Mouse (Mus musculus): ENCODE measurements around the gene Tbx20.

The Tbx20 gene

DNA sequence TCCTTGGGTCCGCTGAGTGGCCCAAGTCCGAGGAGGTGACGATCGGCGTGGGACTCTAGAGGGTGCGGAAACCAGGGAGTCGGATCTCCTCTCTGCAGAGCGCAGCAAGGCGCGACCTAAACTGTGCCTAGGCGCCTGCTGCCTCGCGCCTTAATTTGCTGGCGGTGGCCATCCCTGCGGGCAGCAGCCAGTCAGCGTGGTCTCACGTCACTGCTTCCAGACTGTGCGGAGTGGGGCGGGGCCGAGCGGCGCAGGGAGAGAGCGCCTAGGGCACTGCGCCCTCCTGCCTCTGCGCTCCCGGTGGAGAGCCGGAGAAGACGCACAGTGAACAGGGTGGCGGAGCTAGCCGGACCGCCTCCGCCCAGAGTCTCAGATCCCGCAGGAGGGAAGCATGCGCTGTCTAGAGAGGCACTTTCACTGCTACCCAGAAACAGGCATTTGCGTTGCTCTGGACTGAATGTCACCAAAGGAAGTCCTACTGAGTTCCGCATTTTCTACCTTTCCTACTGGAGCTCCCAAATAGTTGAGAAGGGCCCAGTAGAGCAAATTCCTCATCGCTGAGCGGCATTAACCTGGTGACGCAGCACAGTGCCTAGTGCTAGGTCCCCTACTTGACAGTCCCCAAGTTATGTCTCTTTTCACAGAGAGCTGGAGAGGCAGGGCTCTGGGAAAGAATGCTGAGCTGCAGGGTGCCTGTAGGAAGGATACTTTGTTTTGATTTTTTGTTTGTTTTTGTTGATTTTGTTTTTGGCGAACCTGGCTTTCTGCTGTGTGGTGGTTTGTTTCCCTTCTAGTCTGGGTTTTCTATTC is at the start of gene Tbx20:
Gene Tbx20, minus strand, starts transcription at position 144 of the 810 bp plus-strand sequence.
- peak; percentile 84 for DNase-seq (ENCODE audit: low read depth, low spot score)

DNA sequence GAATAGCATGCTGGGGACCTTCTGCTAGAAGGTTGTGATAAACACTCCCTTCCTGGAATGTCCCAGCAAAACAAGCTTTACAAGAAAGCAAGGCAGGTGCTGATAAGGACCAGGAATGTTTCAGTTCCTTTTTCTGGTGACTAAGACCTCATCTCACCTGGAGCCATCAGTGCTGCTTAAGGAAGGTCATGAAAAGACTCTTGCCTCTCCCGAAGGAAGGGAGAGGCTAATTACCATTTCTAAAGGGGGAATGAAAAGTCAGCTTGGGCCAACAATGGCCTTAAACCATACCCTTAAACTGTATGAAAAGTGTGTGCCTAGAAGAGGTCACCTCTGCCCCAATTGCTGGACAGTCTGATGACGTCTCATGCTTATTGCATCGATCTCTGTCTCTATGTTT is 44.4 kb upstream of the Tbx20 start:
- peak; percentile 93 for DNase-seq (ENCODE audit: low read depth, low spot score)

DNA sequence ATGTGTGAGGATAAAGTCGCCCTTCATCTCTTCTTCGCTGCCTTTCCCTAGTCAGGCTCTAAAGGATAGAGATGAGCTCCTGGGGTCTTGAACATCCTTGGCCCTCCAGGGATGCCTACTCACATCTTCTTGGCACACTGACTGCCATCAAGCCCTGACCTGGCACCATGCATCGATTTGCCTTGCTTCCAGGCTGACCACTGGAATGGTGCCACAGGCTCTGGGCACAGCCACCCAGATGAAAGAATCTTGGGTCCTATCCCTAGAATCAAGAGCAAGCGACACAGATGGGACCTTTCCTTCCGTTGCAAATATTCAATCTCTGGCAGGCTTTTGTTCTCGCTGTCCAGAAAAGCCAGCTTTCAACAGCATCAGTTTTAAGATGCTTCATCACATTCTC is 38.4 kb upstream of the Tbx20 start:
- no peak for DNase-seq (ENCODE audit: low read depth, low spot score)

DNA sequence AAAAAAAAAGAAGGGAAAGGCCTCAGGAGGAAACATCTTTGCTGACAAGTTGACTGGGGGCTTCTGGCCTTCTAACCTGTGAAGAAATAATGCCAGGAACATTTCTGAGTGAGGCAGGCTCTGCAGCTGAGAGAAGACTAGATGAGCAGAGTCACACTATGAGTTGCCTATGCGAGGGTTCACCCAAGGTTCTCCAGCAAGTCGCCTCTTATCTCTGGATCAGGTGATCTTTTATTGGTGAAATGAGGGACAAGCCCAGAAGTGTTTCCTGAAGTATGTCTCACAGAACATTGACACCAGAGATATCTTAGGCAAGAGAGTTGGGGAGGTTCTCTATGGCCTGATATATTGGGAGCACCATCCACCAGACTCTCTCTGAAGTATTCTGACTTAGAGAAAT is 18.0 kb upstream of the Tbx20 start:
- no peak for DNase-seq (ENCODE audit: low read depth, low spot score)

DNA sequence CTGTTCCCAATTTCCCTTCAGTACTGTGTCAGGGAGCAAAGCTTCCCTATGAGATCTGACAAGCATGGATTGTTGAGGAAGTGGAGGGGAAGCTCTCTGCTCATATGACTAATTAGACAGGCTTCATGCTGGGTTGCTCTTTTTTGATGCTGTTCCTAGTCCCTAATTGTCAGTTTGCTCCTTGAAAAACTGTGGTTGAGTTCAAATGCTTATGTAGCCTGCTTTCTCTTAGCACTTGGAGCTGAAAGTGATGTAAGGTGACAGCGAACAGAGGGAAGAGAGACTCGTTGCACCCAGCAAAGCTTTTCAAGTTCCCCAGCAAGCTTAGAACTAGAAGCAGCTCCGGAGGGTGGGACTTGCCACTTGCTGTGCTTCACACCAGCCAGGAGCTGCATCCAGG is 15.3 kb upstream of the Tbx20 start:
- DNase-seq (ENCODE audit: low read depth, low spot score): no peak

DNA sequence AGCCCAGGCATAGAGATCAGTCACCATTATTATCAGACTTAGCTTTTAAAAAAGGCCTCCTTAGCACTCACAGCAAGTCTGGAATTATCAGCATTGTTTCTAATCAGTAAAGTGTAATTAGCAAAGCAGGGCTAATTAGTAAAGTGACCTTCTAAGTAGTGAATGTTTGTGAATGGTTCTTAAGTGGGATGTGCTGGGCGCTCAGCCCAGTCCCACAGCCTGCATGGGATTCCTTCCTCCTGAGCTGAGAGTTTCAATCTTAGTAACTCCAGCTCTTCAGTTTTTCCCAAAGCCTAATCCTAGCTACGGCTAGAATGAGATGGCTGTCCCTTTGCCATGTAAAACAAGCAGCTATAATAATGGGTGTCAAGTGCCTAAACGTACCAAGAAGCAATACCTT is 8.2 kb upstream of the Tbx20 start:
- DNase-seq (ENCODE audit: low read depth, low spot score): no peak

DNA sequence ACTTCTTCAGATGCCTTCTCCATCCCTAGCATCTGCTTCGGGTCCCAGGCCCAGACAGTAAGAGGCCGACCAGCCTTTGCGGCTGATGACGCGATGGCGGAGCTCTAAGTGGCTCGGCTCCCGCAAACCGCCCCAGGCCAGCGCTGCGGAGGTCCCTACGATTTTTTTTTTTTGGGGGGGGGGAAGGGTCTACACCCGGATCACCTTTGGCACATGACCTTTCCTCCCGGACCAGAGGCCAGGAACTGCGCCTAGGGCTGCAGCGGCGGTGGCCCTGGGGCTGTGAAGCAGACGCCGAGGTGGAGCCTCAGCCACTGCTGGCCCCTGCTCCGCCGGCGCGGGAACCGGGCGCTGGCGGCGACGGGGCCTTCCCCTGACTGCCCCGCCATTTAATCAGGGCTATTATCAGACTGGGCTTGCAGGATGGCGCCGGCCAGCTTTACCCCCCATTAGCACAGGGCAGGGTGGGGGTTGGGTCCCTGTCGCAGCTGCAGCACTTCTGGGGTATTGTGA is 6.9 kb upstream of the Tbx20 start:
- peak; percentile 24 for DNase-seq (ENCODE audit: low read depth, low spot score)

DNA sequence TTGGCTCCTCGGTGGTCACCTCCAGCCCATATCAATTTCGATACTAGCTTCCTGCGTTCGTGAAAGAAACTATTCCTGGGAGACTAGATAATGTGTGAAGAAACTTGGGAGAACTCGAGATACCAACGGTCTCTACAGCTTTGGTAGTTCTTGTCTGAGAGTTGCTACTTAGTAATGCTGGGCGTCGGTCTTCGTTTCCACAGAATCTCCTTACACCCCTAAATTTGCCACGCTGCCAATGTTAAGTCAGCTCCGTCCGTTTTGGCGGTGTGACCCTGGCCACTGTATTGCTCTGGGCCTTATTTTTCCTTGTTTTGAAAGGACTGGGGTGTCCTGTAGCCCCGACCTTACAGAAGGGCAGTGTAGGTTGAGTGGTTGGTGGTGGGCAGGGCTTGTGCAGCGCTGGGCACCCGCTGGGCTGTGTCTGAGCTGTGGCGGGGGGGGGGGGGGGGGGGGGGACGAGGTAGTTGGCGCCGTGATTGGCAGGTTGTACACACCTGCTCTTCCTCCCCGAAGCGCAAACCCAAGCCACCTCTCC is 6.4 kb upstream of the Tbx20 start:
- no peak for DNase-seq (ENCODE audit: low read depth, low spot score)

DNA sequence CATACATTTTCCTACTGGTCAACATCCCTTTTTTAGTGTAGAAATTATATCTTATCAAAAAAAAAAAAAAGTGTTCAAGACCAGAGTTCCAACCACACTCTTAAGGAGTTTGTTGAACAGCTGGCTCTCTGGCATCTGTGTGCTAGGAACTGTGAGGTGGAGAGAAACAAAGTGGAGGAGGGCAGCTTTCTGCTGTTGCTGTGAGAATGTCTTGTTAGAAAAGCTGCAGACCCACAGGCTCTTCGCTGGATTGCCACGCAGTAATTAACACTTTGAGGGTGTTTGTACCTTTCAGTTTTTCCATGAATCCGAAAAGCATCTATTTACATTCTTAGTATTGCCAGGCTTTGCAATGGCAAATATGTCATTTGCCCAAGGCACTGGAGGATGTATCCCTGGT is 5.9 kb upstream of the Tbx20 start:
- no peak for DNase-seq (ENCODE audit: low read depth, low spot score)

DNA sequence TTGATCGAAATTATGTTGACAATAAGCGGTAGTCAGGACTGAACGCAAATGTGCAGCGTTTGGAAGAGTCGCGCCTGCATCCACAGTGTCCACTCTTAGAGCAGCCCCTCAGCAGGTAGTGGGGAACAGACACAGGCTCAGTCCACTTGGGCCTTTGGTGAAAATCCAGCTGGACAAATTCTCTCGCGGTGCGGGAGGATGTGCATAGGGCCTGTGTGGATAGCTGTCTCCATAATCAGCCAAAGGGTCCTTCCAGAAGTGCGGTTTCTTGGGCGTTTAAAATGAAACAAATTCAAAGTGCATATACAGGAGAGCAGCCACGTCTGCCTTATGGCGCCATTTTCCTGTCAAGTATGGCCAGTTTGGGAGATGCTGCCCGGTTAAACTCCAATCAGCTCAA is 4.5 kb upstream of the Tbx20 start:
- no peak for DNase-seq (ENCODE audit: low read depth, low spot score)

DNA sequence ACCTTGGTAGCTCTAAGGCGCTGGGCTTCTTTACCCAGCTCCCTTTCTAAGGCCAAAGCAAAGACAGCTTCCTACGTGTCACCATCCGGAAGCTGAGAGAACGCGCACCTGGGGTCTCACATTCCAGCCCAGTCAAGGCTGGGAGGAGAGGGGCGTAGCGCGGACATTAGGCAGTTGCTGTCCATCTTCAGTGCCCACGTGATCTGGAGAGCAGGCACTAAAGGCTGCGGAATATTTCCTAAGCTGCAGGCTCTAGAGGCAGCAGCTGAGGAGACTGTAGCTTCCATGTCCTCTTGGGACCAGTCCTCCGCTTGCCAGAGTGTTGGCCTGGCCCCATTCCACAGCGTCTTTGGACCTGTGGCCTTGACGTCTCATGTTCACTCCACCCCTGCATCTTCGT is 3.9 kb upstream of the Tbx20 start:
- peak; percentile 27 for DNase-seq (ENCODE audit: low read depth, low spot score)

DNA sequence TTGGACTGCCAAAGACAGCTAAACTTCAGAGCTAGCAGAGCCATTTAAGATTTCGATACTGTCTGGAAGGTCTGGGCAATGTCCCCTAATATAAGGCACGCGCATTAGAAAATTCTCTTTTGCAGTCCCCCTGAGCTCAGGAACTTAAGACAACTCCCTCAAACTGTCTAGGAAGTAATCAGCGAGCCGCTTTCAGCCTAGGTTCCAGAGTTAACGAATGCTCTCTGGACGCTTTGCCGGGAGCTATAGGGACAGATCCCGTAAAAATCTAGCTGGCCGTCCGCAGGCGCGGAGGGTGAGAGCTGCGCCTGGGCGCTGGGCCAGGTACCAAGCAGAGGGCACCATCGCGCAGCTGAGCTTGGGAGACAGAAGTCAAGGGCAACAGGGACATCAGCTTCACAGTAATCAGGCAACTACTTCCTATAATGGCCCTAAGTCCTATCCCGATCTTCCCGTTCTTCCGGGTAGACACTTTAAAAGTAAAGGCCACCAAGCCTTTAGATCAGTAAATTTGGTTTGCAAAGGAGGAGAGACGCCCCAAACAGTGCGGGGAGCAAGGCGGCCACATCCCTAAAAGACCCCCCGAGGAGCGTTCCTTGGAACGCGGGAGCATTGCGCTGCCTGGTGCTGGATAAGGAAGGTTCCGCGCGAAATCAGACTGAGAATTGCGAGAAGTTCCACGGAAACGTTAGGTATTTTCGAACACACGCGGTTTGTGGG is 3.2 kb upstream of the Tbx20 start:
- peak; percentile 10 for DNase-seq (ENCODE audit: low read depth, low spot score)

DNA sequence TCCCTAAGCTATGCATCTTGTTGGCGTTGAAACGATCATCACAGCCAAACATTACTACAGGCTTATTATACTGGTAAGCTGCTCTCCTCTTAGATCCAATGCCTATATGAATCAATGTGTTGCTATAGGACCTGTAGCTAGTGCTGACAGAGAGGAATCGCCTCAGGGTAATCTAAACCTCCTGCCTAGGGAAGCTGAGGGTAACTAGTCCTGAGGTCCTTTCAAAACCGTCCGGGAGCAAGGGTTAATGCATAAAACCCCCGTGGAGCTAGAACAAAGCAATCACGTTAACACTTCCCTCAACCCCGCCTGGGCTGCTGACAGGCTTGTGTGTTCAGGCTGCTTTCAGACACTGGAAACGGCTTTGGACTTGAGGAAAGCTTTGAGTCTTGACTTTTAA is 2.4 kb upstream of the Tbx20 start:
- peak; percentile 94 for DNase-seq (ENCODE audit: low read depth, low spot score)

DNA sequence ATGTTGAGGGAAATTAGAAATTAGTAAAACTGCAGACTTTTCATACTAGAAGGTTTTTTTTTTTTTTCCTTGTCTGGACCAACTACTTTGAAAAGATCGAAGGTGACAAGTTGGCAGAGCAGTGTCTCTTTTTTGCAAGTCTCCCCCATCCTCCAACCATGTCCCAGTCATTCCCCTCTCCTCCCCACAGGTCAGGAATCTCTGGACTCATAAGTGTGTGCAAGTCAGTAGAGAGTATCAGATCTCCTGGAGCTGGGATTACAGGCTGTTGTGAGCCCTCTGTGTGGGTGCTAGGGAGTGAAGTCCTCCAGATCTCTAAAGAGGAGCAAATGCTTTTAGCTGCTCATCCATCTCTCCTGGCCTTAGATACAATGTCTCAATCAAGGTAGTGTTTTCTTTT is 1.5 kb upstream of the Tbx20 start:
- DNase-seq (ENCODE audit: low read depth, low spot score): no peak

DNA sequence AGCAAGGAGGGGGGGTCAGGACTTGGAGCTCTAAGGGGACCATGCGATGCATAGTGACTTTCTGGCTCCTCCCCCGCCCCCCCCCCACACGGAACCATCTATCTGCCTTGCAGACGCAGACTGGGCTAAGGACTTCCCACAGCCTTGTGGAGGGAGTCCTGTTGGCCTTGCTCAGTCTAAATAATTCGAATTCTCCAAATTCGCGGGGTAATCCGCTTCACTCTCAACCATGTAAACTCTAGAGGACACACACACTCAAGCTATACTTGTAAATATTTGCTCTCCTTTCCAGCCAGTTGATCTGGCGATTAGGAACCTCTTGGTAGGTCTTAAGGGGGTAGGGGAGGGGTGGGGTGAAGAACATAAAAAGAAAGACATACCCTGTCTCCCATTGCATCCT is 898 bp upstream of the Tbx20 start:
- DNase-seq (ENCODE audit: low read depth, low spot score): no peak

DNA sequence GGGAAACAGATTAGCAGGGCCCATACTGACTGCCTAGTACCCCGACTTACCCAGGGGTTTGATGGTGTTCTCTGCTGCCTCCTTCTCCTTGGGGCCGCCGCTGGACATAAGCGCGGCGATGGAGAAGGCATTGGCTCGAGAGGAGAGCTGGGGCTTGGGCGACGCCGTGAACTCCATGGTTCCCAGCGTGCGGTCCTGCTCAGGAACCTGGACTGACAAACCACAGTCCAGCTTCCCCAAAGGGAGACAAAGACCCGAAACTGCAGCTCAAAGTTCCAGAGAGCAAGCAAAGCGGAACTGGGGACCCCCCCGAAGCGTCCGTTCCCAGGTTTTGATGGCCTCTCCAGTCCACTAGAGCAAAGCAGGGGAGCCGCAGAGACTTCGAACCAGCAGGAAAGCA is 434 bp downstream of the Tbx20 start:
- no peak for DNase-seq (ENCODE audit: low read depth, low spot score)

DNA sequence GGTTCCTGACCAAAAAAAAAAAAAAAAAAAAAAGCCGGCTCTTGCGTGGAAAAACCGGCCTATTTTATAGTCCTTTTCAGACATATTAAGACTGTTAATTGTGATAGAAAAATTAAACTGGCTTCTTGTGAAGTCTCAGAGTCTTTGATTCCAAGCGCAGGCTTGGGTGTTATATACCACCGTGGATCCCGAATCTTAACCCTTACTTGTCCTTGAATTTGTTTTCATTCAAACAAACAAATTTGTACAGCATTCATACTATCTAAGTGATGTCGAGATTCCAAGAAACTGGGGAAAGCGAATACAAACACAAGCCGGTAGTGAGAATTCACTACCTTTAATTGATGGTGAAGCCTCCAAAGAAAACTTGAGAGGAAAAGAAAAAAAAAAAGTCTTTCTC is 932 bp downstream of the Tbx20 start:
- DNase-seq (ENCODE audit: low read depth, low spot score): no peak

DNA sequence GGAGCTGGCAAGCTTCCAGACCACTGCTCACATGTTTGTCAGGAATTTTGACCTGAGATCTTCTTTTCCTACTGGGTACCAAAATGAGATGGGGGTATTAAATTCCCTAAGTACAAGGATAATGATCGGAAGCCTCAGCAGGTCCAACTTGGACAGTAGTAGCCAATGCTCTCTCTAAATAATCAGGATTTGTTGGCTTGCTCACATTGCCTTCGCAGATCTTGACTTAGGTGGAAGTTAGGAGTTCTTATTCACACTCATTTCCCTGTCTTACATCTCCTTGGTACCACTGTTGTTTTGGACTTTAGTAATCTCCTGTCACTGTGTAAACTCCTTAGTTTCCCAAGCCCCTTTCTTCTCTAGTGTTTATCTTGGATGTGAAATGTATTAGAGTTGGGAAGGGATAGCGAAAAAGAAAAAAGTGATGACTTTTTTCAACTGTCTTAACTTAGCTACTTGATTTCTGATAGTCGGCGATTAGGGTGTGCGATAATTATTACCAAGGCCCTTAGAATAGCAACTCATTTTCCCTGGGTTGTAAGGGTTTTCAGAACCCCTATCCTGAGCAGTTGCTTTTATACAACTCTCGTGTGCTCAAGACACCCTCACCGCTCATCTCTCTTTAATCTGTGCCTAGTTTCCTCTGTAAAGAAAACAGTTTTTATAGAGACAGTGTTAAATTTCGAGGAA is 1.5 kb downstream of the Tbx20 start:
- no peak for DNase-seq (ENCODE audit: low read depth, low spot score)

DNA sequence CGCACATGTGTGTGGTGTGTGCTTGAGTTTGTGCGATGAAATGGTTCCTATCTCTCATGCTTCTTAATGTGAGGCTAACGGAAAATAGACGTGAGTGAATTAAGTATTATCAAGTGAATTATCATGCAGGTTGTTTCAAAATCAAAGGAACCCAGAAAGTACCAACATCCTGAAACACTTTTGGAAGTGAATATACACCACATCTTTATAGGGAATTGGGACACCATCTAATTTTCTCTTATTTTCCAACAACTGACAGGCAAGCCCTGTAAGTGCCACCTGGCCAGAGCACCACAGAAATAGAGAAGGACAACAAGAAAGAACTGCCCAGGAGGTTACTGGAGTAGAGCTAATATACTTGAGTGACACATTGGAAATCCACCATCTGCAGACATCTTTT is 2.4 kb downstream of the Tbx20 start:
- no peak for DNase-seq (ENCODE audit: low read depth, low spot score)

DNA sequence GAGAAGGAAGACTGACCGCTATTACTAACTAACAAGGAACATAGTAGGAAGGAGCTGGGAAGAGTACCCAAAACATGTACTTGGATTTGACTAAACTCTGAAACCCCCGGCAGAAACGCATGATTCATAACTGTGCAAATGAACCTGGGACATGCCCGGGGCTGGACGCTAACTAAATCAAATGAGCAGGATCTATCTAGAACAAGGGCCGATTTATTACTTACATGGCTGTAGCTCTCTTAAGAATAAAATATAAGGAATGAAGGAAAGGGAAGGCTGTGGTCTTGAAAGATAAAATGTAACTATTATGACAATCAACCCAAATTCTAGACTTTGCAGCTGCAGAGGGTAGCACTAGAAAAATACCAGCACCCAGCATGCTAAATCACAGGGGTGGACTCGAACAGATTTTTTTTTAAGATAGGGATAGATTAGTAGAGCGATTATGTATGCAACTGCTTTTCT is 3.1 kb downstream of the Tbx20 start:
- DNase-seq (ENCODE audit: low read depth, low spot score): no peak

DNA sequence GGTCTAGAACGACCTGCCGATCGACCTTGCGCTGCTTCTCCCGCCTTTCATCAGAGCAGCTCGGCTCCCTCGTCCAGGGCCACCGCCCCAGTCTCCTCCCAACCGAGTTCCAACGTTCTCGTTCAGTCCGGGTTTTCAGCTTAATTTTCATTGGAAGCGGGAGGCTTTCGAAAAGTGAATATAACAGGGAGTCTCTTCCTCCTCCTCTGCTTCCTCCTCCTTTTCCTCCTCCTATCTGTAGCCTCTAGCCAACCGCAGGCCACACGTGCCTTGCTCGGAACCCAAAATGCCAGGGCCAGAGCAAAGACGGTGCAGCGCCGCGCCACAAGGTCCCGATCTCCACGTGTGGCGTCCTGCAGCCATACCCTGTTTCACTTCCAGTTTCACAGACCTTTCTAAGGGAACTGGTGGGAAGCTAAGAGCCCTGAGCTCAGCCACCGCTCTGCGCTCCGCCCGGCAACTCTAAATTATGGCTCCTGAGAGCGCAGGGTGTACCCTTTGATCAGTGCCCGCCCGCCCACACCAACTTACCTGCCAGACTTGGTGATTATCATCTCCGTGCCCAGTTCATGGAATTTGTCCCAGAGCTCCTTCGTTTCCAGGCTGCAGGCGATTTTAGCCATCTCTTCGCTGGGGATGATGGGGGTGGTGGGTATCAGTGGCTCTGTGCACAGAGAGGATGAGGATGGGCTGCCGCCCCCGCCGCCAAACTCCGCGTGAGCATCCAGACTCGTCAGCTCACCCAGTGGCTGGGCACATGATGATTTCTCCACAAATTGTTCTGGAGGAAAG is 3.8 kb downstream of the Tbx20 start:
- peak; percentile 56 for DNase-seq (ENCODE audit: low read depth, low spot score)

All from R1 (cell line).